Comparison of ENCODE assay signal across 23 mouse cellular contexts in the genomic region with DNA sequence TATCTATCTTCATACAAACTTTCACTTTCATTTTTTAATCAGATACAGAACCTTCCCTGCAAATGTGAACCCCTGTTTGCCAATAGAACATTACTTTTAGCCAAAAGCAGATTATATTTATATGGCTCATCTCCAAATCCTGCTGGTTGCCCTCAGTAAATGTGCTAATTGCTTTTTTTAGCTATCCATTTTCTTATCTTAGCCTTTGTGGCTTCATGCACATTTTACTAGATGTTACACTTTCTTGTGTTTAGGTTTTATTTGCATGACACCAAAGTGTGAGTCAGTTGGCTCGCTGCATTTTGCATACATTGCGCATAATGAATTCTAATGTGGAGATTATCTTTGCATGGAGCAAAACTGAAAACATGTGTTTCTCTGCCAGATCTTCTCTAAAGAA.
DNase-seq lines count a peak whose midpoint lies in the region; ATAC-seq and TF ChIP-seq lines count a peak whose summit lies in the region.
"Had no signal": no experiment of that assay in that cellular context is flagged by ENCODE, and none has a peak within 500 bp of the region (broad histone marks: within the 10 kb centered on the region; RNA-seq: fewer than 3 reads in every experiment).

No protein-coding gene starts in this region.

- no peak for TF ChIP-seq RAD21 in MEL (IDR thresholded peaks at IDR 0.05; ENCODE audit: low read depth, low read length)

- H3K27ac ChIP-seq in forebrain, embryonic 14.5 days (ENCODE audit: low read depth, low read length), result no peak overlapping the region
- H3K27ac ChIP-seq in forebrain, embryonic 10.5 days, result no peak overlapping the region
- no peak overlapping the region for H3K27ac ChIP-seq in lung, embryonic 14.5 days (ENCODE audit: low read depth)
- no peak overlapping the region for H3K27ac ChIP-seq in MEL (ENCODE audit: control insufficient read depth, low read depth, low read length)
- H3K27ac ChIP-seq: heart, embryonic 10.5 days; hindbrain, embryonic 14.5 days; limb, embryonic 12.5 days; liver, embryonic 14.5 days; neural tube, embryonic 12.5 days had no signal

- no peaks in the 10 kb centered on the region for H3K9me3 ChIP-seq in forebrain, embryonic 14.5 days (replicated peaks; ENCODE audit: control insufficient read depth, low read length)
- H3K9me3 ChIP-seq in forebrain, embryonic 10.5 days, result no peaks in the 10 kb centered on the region
- no peaks in the 10 kb centered on the region for H3K9me3 ChIP-seq in lung, embryonic 14.5 days (ENCODE audit: low read depth, low read length)
- no peaks in the 10 kb centered on the region for H3K9me3 ChIP-seq in MEL (replicated peaks; ENCODE audit: insufficient read depth, low read length)
- H3K9me3 ChIP-seq: heart, embryonic 10.5 days; limb, embryonic 12.5 days; megakaryocyte, embryonic 14.5 days; neural tube, embryonic 12.5 days had no signal

- no peak overlapping the region for H3K4me3 ChIP-seq in forebrain, embryonic 14.5 days (ENCODE audit: low read depth, low read length)
- no peak overlapping the region for H3K4me3 ChIP-seq in forebrain, embryonic 10.5 days
- no peak overlapping the region for H3K4me3 ChIP-seq in lung, embryonic 14.5 days (ENCODE audit: low read depth, low read length)
- peak overlapping the region in 1 of 2 experiments; percentile 54; a peak in 2 of 4 replicates for H3K4me3 ChIP-seq in MEL (ENCODE audit: control insufficient read depth in 1 of 2, insufficient read depth in 1 of 2, low read depth in 2 of 2, low read length in 2 of 2)
- H3K4me3 ChIP-seq: heart, embryonic 10.5 days; limb, embryonic 12.5 days; megakaryocyte, embryonic 14.5 days; neural tube, embryonic 12.5 days had no signal

- no peaks in the 10 kb centered on the region for H3K36me3 ChIP-seq in forebrain, embryonic 14.5 days (ENCODE audit: control insufficient read depth, insufficient read depth, low read length)
- H3K36me3 ChIP-seq in forebrain, embryonic 10.5 days (replicated peaks), result no peaks in the 10 kb centered on the region
- H3K36me3 ChIP-seq in lung, embryonic 14.5 days (ENCODE audit: insufficient read depth), result no peaks in the 10 kb centered on the region
- no peaks in the 10 kb centered on the region for H3K36me3 ChIP-seq in MEL (ENCODE audit: control insufficient read depth in 1 of 2, insufficient read depth in 2 of 2, low read length in 2 of 2)
- H3K36me3 ChIP-seq: heart, embryonic 10.5 days; limb, embryonic 12.5 days; neural tube, embryonic 12.5 days had no signal

- DNase-seq in forebrain, embryonic 14.5 days (ENCODE audit: low spot score), result peak; percentile 67
- no peak for DNase-seq in forebrain, embryonic 10.5 days (ENCODE audit: extremely low spot score, low spot score)
- DNase-seq in lung, embryonic 14.5 days, result peak; percentile 6
- no peak for DNase-seq in lung, postnatal 10 days
- peak; percentile 25 for DNase-seq in MEL (ENCODE audit: low read depth, low spot score)
- DNase-seq in cerebellum, postnatal 25 days, result peak; percentile 13 to 17
- no peak for DNase-seq in retina, embryonic 14.5 days (ENCODE audit: low spot score)
- DNase-seq: adrenal gland, postnatal 25 days; gastrocnemius, postnatal 25 days; heart, postnatal 10 days; kidney, postnatal 10 days; lung, postnatal 14 days; right cerebral cortex, postnatal 4 days; thymus, postnatal 36 days had no signal

- H3K27me3 ChIP-seq in forebrain, embryonic 14.5 days (replicated peaks; ENCODE audit: control insufficient read depth, insufficient read depth, low read length), result no peaks in the 10 kb centered on the region
- H3K27me3 ChIP-seq in forebrain, embryonic 10.5 days (ENCODE audit: poor library complexity, severe bottlenecking), result no peaks in the 10 kb centered on the region
- H3K27me3 ChIP-seq in lung, embryonic 14.5 days (ENCODE audit: insufficient read depth, low read length), result no peaks in the 10 kb centered on the region
- H3K27me3 ChIP-seq in MEL (ENCODE audit: control insufficient read depth in 1 of 2, insufficient read depth in 2 of 2, low read length in 2 of 2), result no peaks in the 10 kb centered on the region
- H3K27me3 ChIP-seq: limb, embryonic 12.5 days; megakaryocyte, embryonic 14.5 days; neural tube, embryonic 12.5 days; Patski had no signal

- H3K4me2 ChIP-seq in forebrain, embryonic 14.5 days (ENCODE audit: low read length), result no peak overlapping the region
- no peak overlapping the region for H3K4me2 ChIP-seq in lung, embryonic 14.5 days
- H3K4me2 ChIP-seq: hindbrain, embryonic 14.5 days; limb, embryonic 12.5 days; neural tube, embryonic 12.5 days had no signal

- TF ChIP-seq POLR2A in MEL (IDR thresholded peaks at IDR 0.05; ENCODE audit: control insufficient read depth in 1 of 2, insufficient read depth in 1 of 2, low read depth in 1 of 2, low read length in 2 of 2, poor library complexity in 1 of 2), result no peak

- 48% methylated on average over 2 of the region's 2 CpGs for WGBS in forebrain, embryonic 14.5 days
- WGBS in forebrain, embryonic 10.5 days, result 96% methylated on average over 2 of the region's 2 CpGs
- 77% methylated on average over 2 of the region's 2 CpGs for WGBS in lung, embryonic 14.5 days

- no peaks in the 10 kb centered on the region for H3K79me2 ChIP-seq in MEL (ENCODE audit: control insufficient read depth, insufficient read depth, low read length, poor library complexity)

- ATAC-seq in forebrain, embryonic 14.5 days, result peak; percentile 30; the same call in 1 of the 2 replicates
- ATAC-seq in lung, embryonic 14.5 days (ENCODE audit: insufficient read depth), result no peak
- ATAC-seq: activated CD4-positive, CD25-positive, alpha-beta regulatory T cell, adult 4 months; intestine, embryonic 16.5 days; Patski had no signal

- no peak for TF ChIP-seq CTCF in lung, embryonic 14.5 days (IDR thresholded peaks at IDR 0.05; ENCODE audit: low read depth)
- TF ChIP-seq CTCF in MEL (IDR thresholded peaks at IDR 0.05 in 2 of 3, conservative IDR thresholded peaks at IDR 0.05 in 1 of 3; ENCODE audit: control insufficient read depth in 1 of 3, insufficient read depth in 1 of 3, low read depth in 2 of 3, low read length in 3 of 3, poor library complexity in 1 of 3, severe bottlenecking in 1 of 3), result no peak

- H3K4me1 ChIP-seq in forebrain, embryonic 14.5 days (ENCODE audit: control insufficient read depth, insufficient read depth, low read length), result no peaks in the 10 kb centered on the region
- peaks cover 9% of the 10 kb centered on the region; the same call in 1 of the 2 replicates for H3K4me1 ChIP-seq in forebrain, embryonic 10.5 days
- no peaks in the 10 kb centered on the region for H3K4me1 ChIP-seq in lung, embryonic 14.5 days (ENCODE audit: insufficient read depth)
- H3K4me1 ChIP-seq in MEL (ENCODE audit: control insufficient read depth in 1 of 2, insufficient read depth in 2 of 2, low read length in 2 of 2), result peaks cover 0 to 6% of the 10 kb centered on the region in 2 experiments; a peak in 1 of 4 replicates
- H3K4me1 ChIP-seq: heart, embryonic 10.5 days; limb, embryonic 12.5 days; megakaryocyte, embryonic 14.5 days; neural tube, embryonic 12.5 days had no signal

- no peak overlapping the region for H3K9ac ChIP-seq in forebrain, embryonic 14.5 days (ENCODE audit: low read length)
- H3K9ac ChIP-seq in lung, embryonic 14.5 days, result no peak overlapping the region
- H3K9ac ChIP-seq in MEL (ENCODE audit: control insufficient read depth, low read depth, low read length, poor library complexity, severe bottlenecking), result no peak overlapping the region
- H3K9ac ChIP-seq: hindbrain, embryonic 14.5 days; limb, embryonic 12.5 days; liver, embryonic 14.5 days; neural tube, embryonic 12.5 days had no signal

- TF ChIP-seq EP300 in MEL (IDR thresholded peaks at IDR 0.05; ENCODE audit: low read depth in 1 of 2, low read length in 2 of 2), result no peak

TF ChIP-seq in MEL, 35 proteins besides CTCF, POLR2A, EP300 and RAD21:
- no peak for TF ChIP-seq MYB (IDR thresholded peaks at IDR 0.05; ENCODE audit: low read depth, low read length)
- TF ChIP-seq BHLHE40 (IDR thresholded peaks at IDR 0.05; ENCODE audit: borderline replicate concordance, low read depth, low read length), result no peak
- no peak for TF ChIP-seq ZC3H11A (IDR thresholded peaks at IDR 0.05; ENCODE audit: low read depth, low read length)
- no peak for TF ChIP-seq USF2 (IDR thresholded peaks at IDR 0.05; ENCODE audit: borderline replicate concordance in 1 of 2, insufficient read depth in 1 of 2, low read depth in 1 of 2, low read length in 2 of 2)
- no peak for TF ChIP-seq MAX (IDR thresholded peaks at IDR 0.05; ENCODE audit: low read length)
- no peak for TF ChIP-seq KAT2A (conservative IDR thresholded peaks at IDR 0.05; ENCODE audit: low read depth, low read length)
- no peak for TF ChIP-seq TAL1 (IDR thresholded peaks at IDR 0.05; ENCODE audit: low read length)
- TF ChIP-seq MXI1 (IDR thresholded peaks at IDR 0.05; ENCODE audit: low read depth, low read length), result peak; percentile 10; the same call in 1 of the 2 replicates
- TF ChIP-seq ZKSCAN1 (IDR thresholded peaks at IDR 0.05; ENCODE audit: low read depth, low read length), result no peak
- TF ChIP-seq ZNF384 (IDR thresholded peaks at IDR 0.05; ENCODE audit: low read depth, low read length), result no peak
- no peak for TF ChIP-seq POLR2AphosphoS2 (IDR thresholded peaks at IDR 0.05; ENCODE audit: low read length)
- no peak for TF ChIP-seq E2F4 (IDR thresholded peaks at IDR 0.05; ENCODE audit: borderline replicate concordance, low read depth, low read length)
- TF ChIP-seq GATA1 (IDR thresholded peaks at IDR 0.05; ENCODE audit: low read depth, low read length), result 0 out of 2 replicates have a peak, but pooled peaks have one; percentile 8
- TF ChIP-seq ETS1 (IDR thresholded peaks at IDR 0.05; ENCODE audit: low read depth, low read length), result peak; percentile 79
- TF ChIP-seq ELF1 (IDR thresholded peaks at IDR 0.05; ENCODE audit: low read depth, low read length), result no peak
- no peak for TF ChIP-seq HCFC1 (IDR thresholded peaks at IDR 0.05; ENCODE audit: low read depth, low read length)

Comparison
In these comparisons a context has a peak if more than half of its experiments do, and no peak if none do; other contexts are left out.
1. DNase-seq: peak in forebrain, embryonic 14.5 days (single experiment), lung, embryonic 14.5 days (single experiment), MEL (single experiment) and cerebellum, postnatal 25 days (2 of 2); none in forebrain, embryonic 10.5 days (single experiment), lung, postnatal 10 days (single experiment) and retina, embryonic 14.5 days (single experiment).